ENCODE assay signal across 8 mouse cellular contexts in genomic region chr9:96718888-96719287, GRCm38 (mm10). TPM values are rescaled to one million over a fixed set of nuclear protein-coding genes. Genes with fewer than 3 reads are reported as not detected.
A peak's percentile ranks its signal among the peaks of the same experiment; 100 is the strongest.
DNase-seq lines count a peak whose midpoint lies in the region; ATAC-seq and TF ChIP-seq lines count a peak whose summit lies in the region.

No protein-coding gene starts in this region.

- H3K27me3 ChIP-seq in kidney, postnatal 0 days (ENCODE audit: insufficient read depth, low read length), result no peaks in the 10 kb centered on the region

- DNase-seq in kidney, postnatal 0 days (ENCODE audit: low spot score), result no peak
- DNase-seq in kidney, adult 11 months, result no peak
- DNase-seq in induced T-regulatory cell, adult 2 months (ENCODE audit: low read depth), result peak; percentile 73
- peak; percentile 74 for DNase-seq in naive thymus-derived CD4-positive, alpha-beta T cell, adult 2 months (ENCODE audit: low read depth)
- no peak for DNase-seq in frontal cortex, postnatal 10 days (ENCODE audit: low spot score in 2 of 2)
- DNase-seq in gastrocnemius, adult 8-10 months (ENCODE audit: low spot score in 2 of 2), result no peak
- no peak for DNase-seq in gastrocnemius, postnatal 36 days

- TF ChIP-seq CTCF in kidney, postnatal 0 days (IDR thresholded peaks at IDR 0.05; ENCODE audit: low read depth), result no peak

- peak overlapping the region; percentile 99 for H3K9ac ChIP-seq in kidney, postnatal 0 days (ENCODE audit: low read depth, low read length)

- intact Hi-C loops in gastrocnemius, postnatal 36 days (cut with DNase I), result no loop called here

- peaks cover 11% of the 10 kb centered on the region; the same call in 1 of the 2 replicates for H3K4me1 ChIP-seq in kidney, postnatal 0 days (replicated peaks; ENCODE audit: insufficient read depth, low read length)

- no peak for ATAC-seq in kidney, postnatal 0 days (replicated peaks; ENCODE audit: low FRiP score, low read depth)
- ATAC-seq in common myeloid progenitor, adult 5-6 weeks (replicated peaks; ENCODE audit: low read depth, poor library complexity, severe bottlenecking), result 0 out of 2 replicates have a peak, but pooled peaks have one; percentile 5

- no peaks in the 10 kb centered on the region for H3K9me3 ChIP-seq in kidney, postnatal 0 days (replicated peaks; ENCODE audit: low read length)

- WGBS in kidney, postnatal 0 days, result 41% methylated on average over 10 of the region's 10 CpGs

- no peaks in the 10 kb centered on the region for H3K36me3 ChIP-seq in kidney, postnatal 0 days (ENCODE audit: insufficient read depth, low read length)

- H3K4me2 ChIP-seq in kidney, postnatal 0 days (ENCODE audit: low read length), result peak overlapping the region; percentile 76

- H3K27ac ChIP-seq in kidney, postnatal 0 days, result peak overlapping the region; percentile 99

- peak overlapping the region; percentile 83 for H3K4me3 ChIP-seq in kidney, postnatal 0 days (replicated peaks; ENCODE audit: low read depth, low read length)

RNA-seq across cellular contexts. Expression of gene Zbtb38, which starts 33.7 kb away (rescaled TPM):
- polyA plus RNA-seq in kidney, postnatal 0 days (2015; fragmentation: Nextera tagmentation; extraction: Ambion mirVana), result 28.3 and 28.5 TPM in 2 replicates
- total RNA-seq in common myeloid progenitor, adult 5-6 weeks (2017), result 25.8 and 41.8 TPM in 2 replicates
- 10 to 100 TPM; 32.6 to 33.9 (median 32.9) TPM for total RNA-seq in gastrocnemius, adult 8-10 months (2022)
- total RNA-seq in gastrocnemius, postnatal 36 days (2021), result 10 to 100 TPM; 16.7 to 24.2 TPM

Comparison
In these comparisons a context has a peak if more than half of its experiments do, and no peak if none do; other contexts are left out.
1. DNase-seq: peak in induced T-regulatory cell, adult 2 months (single experiment) and naive thymus-derived CD4-positive, alpha-beta T cell, adult 2 months (single experiment); none in kidney, postnatal 0 days (single experiment), kidney, adult 11 months (single experiment), frontal cortex, postnatal 10 days (0 of 2), gastrocnemius, adult 8-10 months (0 of 2) and gastrocnemius, postnatal 36 days (0 of 2).